8 mouse cellular contexts compared by ENCODE assay signal in the genomic region with DNA sequence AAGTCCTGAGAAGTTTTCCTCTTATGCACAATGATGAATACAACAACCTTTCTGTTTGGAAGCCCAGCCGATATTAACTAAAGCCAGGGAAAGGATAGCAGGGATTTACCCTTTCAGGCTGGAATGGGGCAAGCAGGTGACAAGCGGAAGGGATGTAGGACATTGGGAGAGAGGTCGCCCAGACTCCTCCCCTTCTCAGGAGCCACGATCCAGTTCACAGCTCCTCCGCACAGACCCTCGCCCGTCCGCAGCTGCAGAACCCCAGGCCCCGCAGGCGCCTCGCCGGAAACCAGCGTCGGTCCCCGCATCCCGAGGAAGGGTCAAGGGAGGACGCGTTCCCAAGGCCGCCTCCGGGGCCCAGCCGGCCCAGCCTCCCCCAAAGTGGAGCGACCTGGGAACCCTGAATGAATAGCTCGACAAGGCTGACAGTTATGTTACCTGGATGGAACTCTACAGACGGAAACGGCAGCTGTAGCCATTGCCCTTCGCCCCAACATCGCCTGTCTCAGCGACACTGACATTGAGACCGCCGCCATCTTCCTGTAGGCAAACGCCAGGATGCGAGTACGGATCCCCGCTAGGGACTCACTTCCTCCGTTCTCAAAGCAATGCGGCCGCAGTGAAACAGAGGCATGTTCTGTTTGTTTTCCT. TPM values are rescaled to one million over a fixed set of nuclear protein-coding genes. Genes with fewer than 3 reads are reported as not detected.
A peak's percentile ranks its signal among the peaks of the same experiment; 100 is the strongest.
DNase-seq lines count a peak whose midpoint lies in the region; ATAC-seq and TF ChIP-seq lines count a peak whose summit lies in the region.

No protein-coding gene starts in this region.

- POLR2A ChIA-PET in Patski (lab: Charles Lee): interaction anchor here (0.6 kb wide), 1 partner anchor 331 kb away, joined by 3 read pairs; no protein-coding TSS in a partner anchor

- peak; percentile 62 for DNase-seq in Patski (ENCODE audit: low read depth, low spot score)
- peak; percentile 98 to 99 for DNase-seq in cerebellum, postnatal 14 days
- peak; percentile 94 to 96 for DNase-seq in frontal cortex, postnatal 25 days (ENCODE audit: low spot score in 2 of 2)
- DNase-seq in hindbrain, embryonic 14.5 days (ENCODE audit: low spot score): peak; percentile 97
- DNase-seq in layer of hippocampus, postnatal 36 days: peak; percentile 88 to 92
- DNase-seq in lung, postnatal 36 days: peak; percentile 95
- peak; percentile 96 for DNase-seq in retina, postnatal 1 day
- peak; percentile 88 to 93 for DNase-seq in urinary bladder, adult 18-20 months (ENCODE audit: low spot score in 2 of 2)

- no peaks in the 10 kb centered on the region for H3K9me3 ChIP-seq in hindbrain, embryonic 14.5 days (ENCODE audit: control insufficient read depth, low read length)

- peaks cover 8% of the 10 kb centered on the region; the same call in 1 of the 2 replicates for H3K4me1 ChIP-seq in hindbrain, embryonic 14.5 days (replicated peaks; ENCODE audit: control insufficient read depth, insufficient read depth, low read length)

- in situ Hi-C loops in Patski (cut with MboI; ENCODE audit: low pct_unique_long_range_greater_than_20kb): loop anchor here (5.0 kb wide), 1 partner anchor 310 kb away; no protein-coding TSS in a partner anchor

- peak overlapping the region; percentile 97 for H3K4me3 ChIP-seq in hindbrain, embryonic 14.5 days (replicated peaks; ENCODE audit: low read length)

- WGBS in hindbrain, embryonic 14.5 days: under 1% methylated on average over 37 of the region's 37 CpGs

- peak overlapping the region; percentile 84 for H3K4me2 ChIP-seq in hindbrain, embryonic 14.5 days (replicated peaks)

- H3K27me3 ChIP-seq in Patski: no peaks in the 10 kb centered on the region
- no peaks in the 10 kb centered on the region for H3K27me3 ChIP-seq in hindbrain, embryonic 14.5 days (ENCODE audit: control insufficient read depth, insufficient read depth, low read length)

- no peak for TF ChIP-seq CTCF in Patski (IDR thresholded peaks at IDR 0.05)

- CTCF ChIA-PET in Patski (lab: Charles Lee): interaction anchor here (1.6 kb wide), 1 partner anchor 370 kb away, joined by 5 read pairs; no protein-coding TSS in a partner anchor

- ATAC-seq in Patski: peak; percentile 65
- ATAC-seq in hindbrain, embryonic 14.5 days (ENCODE audit: low FRiP score): peak; percentile 91

- H3K9ac ChIP-seq in hindbrain, embryonic 14.5 days: peak overlapping the region; percentile 96

- peak overlapping the region; percentile 92 for H3K27ac ChIP-seq in hindbrain, embryonic 14.5 days

- no peaks in the 10 kb centered on the region; the same call in 1 of the 2 replicates for H3K36me3 ChIP-seq in hindbrain, embryonic 14.5 days (replicated peaks; ENCODE audit: control insufficient read depth, insufficient read depth)

RNA-seq across cellular contexts. Expression of a gene that starts 0.4 kb away (rescaled TPM):
- polyA plus RNA-seq in Patski (2021): 352 TPM
- polyA plus RNA-seq in hindbrain, embryonic 14.5 days (2014; fragmentation: Nextera tagmentation; extraction: Ambion mirVana): 379 and 411 TPM in 2 replicates
- 100 to 1,000 TPM; 147 to 150 TPM for total RNA-seq in layer of hippocampus, postnatal 36 days (2021)

Comparison
In these comparisons a context has a peak if more than half of its experiments do, and no peak if none do; other contexts are left out.
1. Peak in every context shown above with its lines: DNase-seq, ATAC-seq, H3K4me3 ChIP-seq and H3K27ac ChIP-seq.